Mouse (Mus musculus) bone marrow, adult 2 months (tissue): ENCODE data around the gene Mad2l2. TPM values are rescaled to one million over a fixed set of nuclear protein-coding genes. Genes with fewer than 3 reads are reported as not detected.

Source experiments
- H3K27ac ChIP-seq: fragments of 200-500 bp; 2 replicates; pipeline ENCODE4 v1.5.1; 2012; ENCODE audit warnings: low read depth, mild to moderate bottlenecking, control low read depth, inconsistent platforms, low read length; ENCODE audit not compliant: control insufficient read depth, poor library complexity, insufficient read depth
- H3K4me1 ChIP-seq: fragments of 200-500 bp; 2 replicates; pipeline ENCODE4 v1.6.1; 2011; ENCODE audit warnings: low read length; ENCODE audit not compliant: control insufficient read depth, insufficient read depth
- H3K4me3 ChIP-seq: fragments of 200-500 bp; replicated peaks from 2 replicates; pipeline ENCODE3; 2011; ENCODE audit warnings: mild to moderate bottlenecking, low read depth, low read length, control low read depth; ENCODE audit not compliant: control insufficient read depth
- CTCF ChIP-seq: fragments of 200-500 bp; IDR thresholded peaks from 2 replicates; pipeline ENCODE4 v1.5.1; 2011; ENCODE audit warnings: low read length, control low read depth; ENCODE audit not compliant: control insufficient read depth, insufficient read depth
- POLR2A ChIP-seq: fragments of 200-500 bp; IDR thresholded peaks from 2 replicates; pipeline ENCODE4 v1.6.1; 2011; ENCODE audit warnings: low read depth, mild to moderate bottlenecking, control low read depth, low read length, borderline replicate concordance; ENCODE audit not compliant: control insufficient read depth
- WGBS: fragments of 180-500 bp; shearing (Covaris S2); methylation state at CpG from one replicate; pipeline ENCODE4 v1.1.7; 2018; 5-methylcytosine and 5-hydroxymethylcytosine counted together
- polyA plus RNA-seq: library from polyadenylated mRNA; stranded (reverse); fragments of >200 nt; gene quantifications from 2 replicates; pipeline ENCODE4 v1.2.4, GENCODE M21; 2011; ENCODE audit warnings: low replicate concordance; ENCODE audit not compliant: missing spikeins, insufficient read depth, insufficient read length

Gene Mad2l2
- polyA plus RNA-seq, 1 experiment: 13.9 TPM

GRCm38 (mm10) chr4:148087091-148087906 lies 42.9 kb upstream of the Mad2l2 start:
- WGBS: 3% methylated on average over 30 of the region's 30 CpGs
- Histone ChIP-seq H3K4me3 (peak overlapping the region; percentile 62), H3K4me1 (peaks cover 8% of the 10 kb centered on the region; the same call in 1 of the 2 replicates), H3K27ac (peak overlapping the region; percentile 58)
- TF ChIP-seq CTCF: no peak
- no peak for TF ChIP-seq POLR2A

GRCm38 (mm10) chr4:148087907-148088527 lies 42.2 kb upstream of the Mad2l2 start, which contains the start of gene Agtrap:
Agtrap (minus strand) TSS chr4:148088031.
- TF ChIP-seq POLR2A (peak; percentile 50; the same call in 1 of the 2 replicates), CTCF (no peak)
- Histone ChIP-seq H3K27ac (peak within 1 kb of the TSS; percentile 58), H3K4me1 (peaks cover 8% of the 10 kb centered on the region; the same call in 1 of the 2 replicates), H3K4me3 (peak within 1 kb of the TSS; percentile 62)
- WGBS: 6% methylated on average over 34 of the region's 34 CpGs

GRCm38 (mm10) chr4:148089166-148089565 lies 41.0 kb upstream of the Mad2l2 start:
- WGBS: 82% methylated on average over 4 of the region's 4 CpGs
- Histone ChIP-seq H3K4me3 (no peak overlapping the region), H3K27ac (no peak overlapping the region), H3K4me1 (peaks cover 7% of the 10 kb centered on the region; the same call in 1 of the 2 replicates)
- no peak for TF ChIP-seq POLR2A
- TF ChIP-seq CTCF: no peak

GRCm38 (mm10) chr4:148091181-148091580 lies 39.0 kb upstream of the Mad2l2 start:
- Histone ChIP-seq H3K4me1 (peaks cover 3% of the 10 kb centered on the region; the same call in 1 of the 2 replicates), H3K4me3 (no peak overlapping the region), H3K27ac (no peak overlapping the region)
- 88% methylated on average over 1 of the region's 1 CpGs for WGBS
- TF ChIP-seq CTCF (no peak), POLR2A (no peak)

- Histone ChIP-seq H3K4me1 (peaks cover 3% of the 10 kb centered on the region; the same call in 1 of the 2 replicates), H3K4me3 (no peak overlapping the region), H3K27ac (no peak overlapping the region)
- 77% methylated on average over 11 of the region's 11 CpGs for WGBS
- TF ChIP-seq POLR2A (no peak), CTCF (no peak)
Measured at GRCm38 (mm10) chr4:148092551-148093271, 37.5 kb upstream of the Mad2l2 start.

GRCm38 (mm10) chr4:148094161-148094560 lies 36.0 kb upstream of the Mad2l2 start:
- TF ChIP-seq CTCF (no peak), POLR2A (no peak)
- no peak overlapping the region for H3K27ac ChIP-seq
- no peak overlapping the region for H3K4me3 ChIP-seq
- 80% methylated on average over 5 of the region's 5 CpGs for WGBS
- H3K4me1 ChIP-seq: no peaks in the 10 kb centered on the region

GRCm38 (mm10) chr4:148095081-148095480 lies 35.1 kb upstream of the Mad2l2 start:
- H3K4me3 ChIP-seq: no peak overlapping the region
- TF ChIP-seq POLR2A (no peak), CTCF (no peak)
- no peaks in the 10 kb centered on the region for H3K4me1 ChIP-seq
- H3K27ac ChIP-seq: no peak overlapping the region
- 82% methylated on average over 4 of the region's 4 CpGs for WGBS

- H3K27ac ChIP-seq: no peak overlapping the region
- 70% methylated on average over 2 of the region's 2 CpGs for WGBS
- no peak for TF ChIP-seq POLR2A
- no peak for TF ChIP-seq CTCF
- H3K4me3 ChIP-seq: no peak overlapping the region
- H3K4me1 ChIP-seq: no peaks in the 10 kb centered on the region
Measured at GRCm38 (mm10) chr4:148097936-148098335, 32.2 kb upstream of the Mad2l2 start.
